Mouse (Mus musculus): ENCODE results near the gene Il1rl2.
A peak's percentile ranks its signal among the peaks of the same experiment; 100 is the strongest.
"Not testable (repeated sequence)": the region's sequence is repeated elsewhere in the genome, so short reads cannot be mapped to it uniquely, and the experiment has no call there.

Gene Il1rl2

DNA sequence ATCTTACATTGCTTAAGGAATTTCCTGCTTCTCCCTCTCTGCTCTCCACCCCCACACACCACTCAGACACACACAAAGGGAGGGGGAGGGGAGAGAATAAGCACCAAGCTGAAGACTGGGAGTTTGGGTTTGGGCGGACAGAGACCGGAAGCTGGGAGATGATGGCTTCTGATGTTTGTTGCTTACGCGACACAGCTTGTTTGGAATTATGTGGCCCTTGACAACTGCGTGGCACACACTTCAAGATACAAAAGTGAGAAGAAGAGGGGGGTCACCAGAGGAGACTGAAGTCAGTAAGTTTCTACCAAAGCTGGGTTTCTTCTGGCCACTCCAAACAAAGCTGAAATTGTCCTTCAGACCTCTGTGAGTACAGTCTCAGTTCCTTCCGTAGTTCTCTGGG is at the start of gene Il1rl2:
Il1rl2 (plus strand) TSS at position 154 of the 400 bp plus-strand sequence.
- no peak for DNase-seq (ENCODE audit: low spot score)

- DNase-seq (ENCODE audit: low spot score), result no peak
Observed at GRCm38 (mm10) chr1:40275285-40276013, 49.0 kb upstream of the Il1rl2 start.

DNA sequence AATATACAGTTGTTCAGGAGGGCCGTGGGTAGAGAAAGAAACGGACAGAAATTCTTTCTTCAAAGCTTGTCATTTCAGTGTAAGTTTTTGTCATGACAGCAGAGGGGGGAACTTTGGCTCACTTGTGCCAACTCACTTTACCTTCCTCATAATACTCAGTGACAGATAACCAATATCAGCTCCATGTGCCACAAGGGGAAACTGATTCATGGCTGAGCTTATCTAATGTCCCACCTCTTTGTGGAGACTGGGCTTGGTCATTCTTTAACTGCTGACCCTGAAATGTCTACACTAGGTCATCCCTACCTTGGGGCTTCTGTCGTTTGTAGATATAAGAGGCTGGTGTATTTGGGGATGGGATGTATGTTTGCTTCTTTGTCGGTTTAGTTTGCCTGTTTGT is 46.5 kb upstream of the Il1rl2 start:
- DNase-seq (ENCODE audit: low spot score), result no peak

DNA sequence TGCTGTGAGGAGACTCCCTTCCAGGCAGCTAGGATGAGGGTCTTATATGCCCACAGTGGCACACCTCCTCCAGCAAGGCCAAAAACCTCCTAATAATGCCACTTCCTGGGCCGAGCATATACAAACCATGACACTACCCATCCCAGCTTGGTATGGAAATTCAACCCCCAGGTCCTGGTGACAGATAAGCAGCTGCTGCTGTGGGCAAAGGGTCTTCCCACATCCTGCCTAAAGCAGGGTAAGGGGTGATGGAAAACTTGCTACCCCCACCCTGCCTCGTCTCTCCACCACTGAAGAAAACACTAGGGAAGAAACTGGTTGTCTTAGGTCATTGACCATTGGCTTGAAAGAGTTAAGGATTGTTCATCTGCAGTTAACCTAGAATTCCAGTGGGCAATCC is 45.7 kb upstream of the Il1rl2 start:
- DNase-seq (ENCODE audit: low spot score), result no peak

DNA sequence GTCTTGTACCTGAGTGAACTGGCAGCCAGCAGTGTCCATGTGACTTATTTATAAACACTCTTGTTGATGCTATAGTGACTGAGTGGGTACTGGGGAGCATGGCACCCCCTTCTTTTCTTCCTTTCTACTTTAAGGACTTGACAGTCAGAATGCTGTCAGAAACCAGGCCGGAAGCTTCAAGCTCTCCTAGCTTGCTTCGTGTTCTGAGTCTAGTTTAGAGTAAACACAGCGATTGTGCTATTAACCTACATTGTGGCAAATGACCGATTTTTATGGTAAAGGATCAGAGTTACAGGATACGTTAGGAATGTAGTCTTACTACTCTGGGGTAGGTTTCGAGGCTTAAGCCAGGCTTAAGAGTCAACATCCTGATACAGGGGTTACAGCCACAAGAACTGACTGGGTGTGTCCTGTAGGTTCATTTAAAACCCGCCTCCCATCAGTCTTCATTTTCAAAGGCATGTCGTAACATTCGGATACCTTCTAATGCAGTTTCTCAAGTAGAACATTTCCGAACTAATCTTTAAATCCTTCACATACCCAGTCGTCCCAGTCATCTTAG is 45.1 kb upstream of the Il1rl2 start:
- no peak for DNase-seq (ENCODE audit: low spot score)

DNA sequence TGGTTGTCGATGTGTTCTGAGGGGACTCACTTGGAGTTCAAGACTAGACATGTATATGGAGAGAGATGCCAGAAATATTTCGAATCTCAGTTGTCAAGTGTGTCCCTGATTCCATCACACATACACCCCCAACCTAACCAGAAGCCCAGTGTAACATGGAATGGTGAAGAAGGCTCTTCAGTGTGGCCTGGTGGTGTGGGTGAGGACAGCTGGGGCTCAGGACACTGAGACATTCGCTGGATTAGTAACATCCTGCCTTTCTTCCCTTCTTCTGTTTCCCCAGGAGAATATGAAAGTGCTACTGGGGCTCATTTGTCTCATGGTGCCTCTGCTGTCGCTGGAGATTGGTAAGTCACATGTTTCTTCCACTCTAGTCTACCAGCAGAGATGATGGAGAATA is 42.5 kb upstream of the Il1rl2 start:
- DNase-seq (ENCODE audit: low spot score), result no peak

DNA sequence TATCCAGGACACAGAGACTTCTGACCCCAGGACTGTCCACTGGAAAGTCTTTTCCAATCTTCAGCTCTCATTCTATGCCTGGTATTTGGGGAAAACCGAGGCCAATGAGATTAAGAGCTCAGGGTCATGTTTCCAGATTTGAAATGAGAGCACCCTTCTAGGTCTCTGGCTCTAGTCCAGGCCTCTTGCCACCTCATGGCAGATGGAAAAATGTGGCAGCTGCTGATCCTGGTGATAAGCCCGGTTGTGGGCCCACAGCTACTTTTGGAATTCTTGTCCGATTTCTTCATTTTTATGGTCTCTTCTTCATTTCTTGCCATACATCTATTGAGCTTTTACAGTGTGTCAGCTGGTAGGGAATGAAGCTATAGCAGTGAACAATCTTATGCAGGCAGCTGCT is 42.0 kb upstream of the Il1rl2 start:
- no peak for DNase-seq (ENCODE audit: low spot score)

DNA sequence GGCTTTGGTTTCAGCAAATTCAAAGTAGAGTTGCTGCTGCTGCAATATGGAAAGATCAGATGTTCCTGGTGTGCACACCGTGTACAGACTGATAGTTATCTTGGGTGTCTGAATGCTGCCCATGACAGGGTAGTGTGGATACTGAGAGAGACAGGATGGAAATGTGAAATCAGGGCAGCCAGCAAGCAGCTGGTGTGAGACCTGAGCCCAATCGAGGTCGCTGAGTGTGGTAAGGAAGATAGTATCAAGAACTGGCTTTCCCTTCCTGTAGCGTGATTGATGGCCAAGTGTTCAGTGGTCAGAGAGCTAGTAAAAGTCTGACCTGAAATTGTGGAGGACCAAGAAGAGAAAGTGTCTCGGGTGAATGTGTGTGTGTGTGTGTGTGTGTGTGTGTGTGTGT is 40.4 kb upstream of the Il1rl2 start:
- DNase-seq (ENCODE audit: low spot score), result no peak

GRCm38 (mm10) chr1:40290489-40291255 is 33.7 kb upstream of the Il1rl2 start:
- DNase-seq (ENCODE audit: low spot score), result no peak

DNA sequence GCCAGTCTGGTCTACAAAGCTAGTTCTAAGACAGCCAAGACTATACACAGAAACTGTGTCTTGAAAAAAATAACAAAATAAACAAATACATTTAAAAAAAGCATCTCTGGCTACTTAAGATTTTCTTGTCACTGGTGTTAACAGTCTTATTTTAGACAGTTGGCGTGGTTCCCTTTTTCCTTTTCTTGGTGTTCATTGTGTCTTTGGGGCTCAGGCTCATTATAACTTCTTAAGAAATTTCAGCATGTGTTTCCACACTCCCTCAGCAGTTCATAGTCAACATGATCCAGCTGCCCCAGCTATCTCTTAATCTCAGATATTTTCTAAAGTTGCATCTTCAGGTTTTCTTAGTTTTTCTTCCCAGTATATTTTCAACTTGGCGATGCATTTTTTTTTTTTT is 32.2 kb upstream of the Il1rl2 start:
- DNase-seq (ENCODE audit: low spot score), result no peak

DNA sequence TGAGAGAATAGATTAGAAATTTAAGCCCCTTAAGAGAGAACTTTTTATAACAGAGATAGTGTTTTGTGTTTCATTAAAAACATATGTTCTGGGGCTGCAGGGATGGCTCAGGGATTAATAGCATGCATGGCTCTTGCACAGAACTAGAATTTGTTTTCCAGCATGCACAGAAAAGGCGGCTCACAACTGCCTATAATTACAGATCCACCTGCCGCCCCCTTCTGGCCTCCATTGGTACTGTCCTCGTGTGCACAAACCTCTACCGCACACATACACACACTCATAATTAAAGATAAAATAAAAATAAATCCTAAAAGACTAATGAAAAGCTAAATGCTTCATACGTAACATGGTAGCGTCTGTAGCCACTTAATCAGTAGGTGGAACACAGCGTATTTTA is 30.5 kb upstream of the Il1rl2 start:
- DNase-seq (ENCODE audit: low spot score), result no peak

- DNase-seq (ENCODE audit: low spot score), result no peak
Observed at GRCm38 (mm10) chr1:40294824-40295223, 29.6 kb upstream of the Il1rl2 start.

- no peak for DNase-seq (ENCODE audit: low spot score)
Observed at GRCm38 (mm10) chr1:40298053-40298452, 26.4 kb upstream of the Il1rl2 start.

DNA sequence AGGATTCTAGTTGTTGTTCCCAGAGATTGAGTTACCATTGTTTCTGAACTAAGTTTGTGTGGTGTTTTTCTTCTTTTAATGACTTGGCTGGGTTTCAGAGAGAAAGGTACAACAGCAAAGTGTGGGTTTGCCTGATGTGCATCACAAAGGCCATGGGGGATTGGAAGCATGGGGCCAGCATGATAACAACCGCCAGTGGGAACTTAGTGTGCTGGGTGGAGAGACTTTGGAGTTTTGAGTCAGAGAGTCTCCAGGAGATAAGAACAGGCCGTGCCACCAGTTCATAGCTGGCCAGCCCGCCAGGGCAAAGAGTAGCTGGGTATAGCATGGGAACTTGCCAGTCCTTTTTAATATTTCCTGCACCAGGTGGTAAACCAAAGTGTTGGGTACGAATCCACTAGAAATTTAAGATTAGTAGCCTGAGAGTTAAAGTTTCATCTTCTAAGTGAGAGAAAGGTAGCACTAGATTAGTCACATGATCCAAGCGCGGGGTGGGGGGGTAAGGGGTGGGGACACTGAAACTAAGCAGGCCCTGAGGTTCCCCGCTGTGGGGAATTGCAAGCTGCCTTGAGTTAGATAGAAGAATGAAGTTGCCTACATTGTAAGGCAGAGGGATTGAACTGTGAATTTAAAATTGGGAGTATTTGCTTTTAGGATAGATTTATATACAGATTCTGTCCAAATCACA is 21.1 kb upstream of the Il1rl2 start:
- DNase-seq (ENCODE audit: low spot score), result no peak

GRCm38 (mm10) chr1:40304321-40304720 is 20.1 kb upstream of the Il1rl2 start:
- not testable (repeated sequence) for DNase-seq (ENCODE audit: low spot score)

- DNase-seq (ENCODE audit: low spot score), result no peak
Observed at GRCm38 (mm10) chr1:40306111-40306510, 18.3 kb upstream of the Il1rl2 start.

DNA sequence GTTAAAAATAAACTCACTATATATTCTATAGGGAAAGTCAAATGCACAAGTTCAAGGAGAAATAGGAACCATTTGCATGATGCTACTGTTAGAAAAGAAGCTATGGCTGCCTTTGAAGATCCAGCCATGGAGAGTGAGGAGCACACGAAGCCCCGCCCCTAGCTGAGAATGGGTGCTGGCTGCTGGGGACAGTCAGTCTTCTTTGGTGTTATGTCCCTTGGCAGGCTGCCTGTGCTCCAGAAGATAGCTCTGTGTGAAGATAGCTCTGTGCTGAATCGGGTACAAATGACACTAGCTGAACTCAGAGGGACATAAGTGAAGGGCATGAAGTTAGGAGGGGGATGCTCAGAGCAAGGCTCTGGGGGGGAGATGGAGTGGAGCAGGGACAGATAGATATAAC is 13.3 kb upstream of the Il1rl2 start:
- DNase-seq (ENCODE audit: low spot score), result peak; percentile 54

DNA sequence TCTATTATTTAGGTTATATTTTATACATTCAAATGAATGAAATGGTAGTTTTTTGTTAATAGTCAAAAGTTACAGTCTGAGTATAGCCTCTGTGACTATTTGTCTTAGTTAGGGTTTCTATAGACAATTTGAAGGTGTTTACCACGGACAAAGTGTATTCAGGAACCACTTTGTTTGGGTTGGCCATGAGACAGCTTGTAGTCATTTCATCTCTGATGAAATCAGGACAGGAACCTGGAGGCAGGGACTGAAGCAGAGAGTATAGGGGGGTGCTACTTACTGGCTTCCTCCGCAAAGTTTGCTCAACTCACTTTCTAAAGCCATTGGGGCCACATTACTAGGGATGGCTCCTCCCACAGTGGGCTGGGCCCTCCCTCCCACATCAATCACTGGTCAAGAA is 12.8 kb upstream of the Il1rl2 start:
- DNase-seq (ENCODE audit: low spot score), result no peak

- no peak for DNase-seq (ENCODE audit: low spot score)
Observed at GRCm38 (mm10) chr1:40314016-40314415, 10.4 kb upstream of the Il1rl2 start.

DNA sequence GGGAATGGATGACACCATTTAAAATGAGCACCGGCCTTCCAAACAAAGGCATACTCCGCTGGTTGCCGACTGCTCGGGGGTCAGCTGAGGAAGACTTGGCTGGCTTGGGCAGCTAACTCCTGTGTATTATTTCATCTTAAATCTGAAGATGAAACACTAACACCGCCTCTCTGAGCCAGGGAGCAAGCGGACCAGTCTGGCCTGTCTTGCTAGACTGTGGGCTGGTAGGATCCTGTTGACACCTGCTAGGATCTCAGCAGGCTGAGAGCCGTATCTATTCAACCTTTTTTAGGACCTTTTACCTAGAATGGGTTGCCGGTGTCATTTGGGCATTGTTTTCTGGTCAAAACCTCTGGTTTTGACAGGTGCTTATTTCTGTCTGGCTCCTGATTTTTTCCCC is 6.8 kb upstream of the Il1rl2 start:
- DNase-seq (ENCODE audit: low spot score), result no peak

- DNase-seq (ENCODE audit: low spot score), result no peak
Observed at GRCm38 (mm10) chr1:40321824-40322223, 2.6 kb upstream of the Il1rl2 start.

- no peak for DNase-seq (ENCODE audit: low spot score)
Observed at GRCm38 (mm10) chr1:40322543-40322942, 1.9 kb upstream of the Il1rl2 start.
